Mouse (Mus musculus): Measurements from ENCODE around the gene Akt2. TPM values are rescaled to one million over a fixed set of nuclear protein-coding genes. Genes with fewer than 3 reads are reported as not detected.
A peak's percentile ranks its signal among the peaks of the same experiment; 100 is the strongest.

The Akt2 gene
- total RNA-seq, 4 experiments from 2014 or later, result 169 to 227 (median 202) TPM

DNA sequence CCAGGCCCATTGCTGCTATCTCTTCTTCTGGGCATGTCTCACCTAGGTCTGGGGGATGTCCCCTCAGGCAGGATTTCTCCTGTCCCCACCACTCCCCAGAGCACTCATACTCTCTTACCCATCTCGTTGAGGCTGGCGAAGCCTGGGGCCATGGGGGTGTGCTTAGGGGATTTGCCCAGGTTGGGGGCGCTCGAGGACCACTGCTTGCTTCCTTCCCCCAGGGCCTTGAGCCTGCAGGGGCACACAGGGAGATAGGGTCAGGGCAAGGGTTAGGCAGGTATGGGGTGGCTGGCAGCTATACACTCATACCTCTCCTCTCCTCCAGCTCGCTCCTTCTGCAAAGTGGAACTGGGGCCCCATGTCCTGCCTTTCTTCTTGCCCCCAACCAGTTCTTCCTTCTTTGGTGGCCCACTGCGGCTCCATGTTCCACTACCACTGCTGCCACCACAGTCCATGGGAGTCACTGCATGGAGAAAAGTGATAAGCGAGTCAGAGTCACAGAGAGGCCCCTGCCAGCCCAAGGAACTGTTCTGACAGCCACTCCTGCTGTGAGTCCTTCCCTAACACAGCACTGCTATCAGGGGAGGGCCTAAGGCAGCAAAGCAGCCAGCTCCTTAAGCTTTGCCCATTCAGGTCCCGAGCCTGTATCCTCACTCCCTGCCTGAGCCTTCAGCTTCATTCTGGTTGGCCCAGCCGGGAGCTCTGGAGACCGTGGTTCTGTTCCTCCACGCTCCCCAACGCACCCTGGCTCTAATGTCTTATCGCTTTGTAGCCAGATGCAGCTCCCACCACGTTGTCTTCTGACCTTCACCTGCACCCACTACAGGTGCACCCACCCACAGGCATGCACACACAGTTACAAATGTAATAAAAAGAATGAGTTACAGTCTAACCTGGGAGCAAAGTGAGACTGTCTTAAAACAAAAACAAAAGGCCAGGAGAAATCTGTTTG, 67.6 kb downstream of the Akt2 start:
- DNase-seq (ENCODE audit: low spot score), result no peak

DNA sequence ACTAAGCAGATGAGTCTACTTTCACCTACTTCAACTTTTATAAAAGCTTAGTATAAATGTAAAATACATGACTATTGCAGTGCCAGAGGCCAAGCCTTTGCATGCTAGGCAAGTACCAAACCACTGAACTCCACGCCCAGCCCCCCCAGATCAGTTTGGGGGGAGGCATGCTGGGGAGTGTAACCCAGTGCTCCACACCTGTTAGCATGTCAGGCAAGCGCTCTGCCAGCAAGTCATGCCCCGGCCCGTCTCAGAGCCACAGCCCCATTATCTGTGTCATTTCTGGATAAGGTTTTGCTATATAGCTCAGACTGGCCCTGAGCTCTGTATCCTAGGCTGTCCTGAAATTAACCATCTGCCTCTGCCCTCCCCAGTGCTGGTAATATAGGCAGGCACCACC, 70.7 kb downstream of the Akt2 start:
- no peak for DNase-seq (ENCODE audit: low spot score)

DNA sequence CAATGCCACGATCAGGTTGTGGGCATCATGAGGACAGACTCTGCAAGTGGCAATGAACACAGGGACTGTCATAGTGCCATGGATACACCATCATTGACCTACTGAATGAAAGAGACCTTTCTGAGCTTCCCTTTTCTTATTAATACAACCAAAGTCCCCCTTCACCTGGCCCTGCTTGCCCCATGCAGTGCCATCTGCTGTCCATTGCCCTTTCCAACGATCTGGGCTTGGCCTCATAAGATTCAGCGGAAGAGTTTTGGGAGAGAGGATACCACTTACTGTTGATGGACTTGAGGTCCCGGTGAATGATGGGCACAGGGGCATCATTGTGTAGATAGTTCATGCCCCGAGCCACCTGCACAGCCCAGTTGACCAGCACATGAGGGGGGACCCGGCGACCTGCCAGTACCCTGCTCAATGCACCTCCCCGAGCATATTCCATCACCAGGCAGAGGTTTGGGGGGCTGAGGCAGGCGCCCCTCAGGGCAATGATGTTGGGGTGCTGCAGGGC, 81.8 kb downstream of the Akt2 start:
- DNase-seq (ENCODE audit: low spot score), result no peak

DNA sequence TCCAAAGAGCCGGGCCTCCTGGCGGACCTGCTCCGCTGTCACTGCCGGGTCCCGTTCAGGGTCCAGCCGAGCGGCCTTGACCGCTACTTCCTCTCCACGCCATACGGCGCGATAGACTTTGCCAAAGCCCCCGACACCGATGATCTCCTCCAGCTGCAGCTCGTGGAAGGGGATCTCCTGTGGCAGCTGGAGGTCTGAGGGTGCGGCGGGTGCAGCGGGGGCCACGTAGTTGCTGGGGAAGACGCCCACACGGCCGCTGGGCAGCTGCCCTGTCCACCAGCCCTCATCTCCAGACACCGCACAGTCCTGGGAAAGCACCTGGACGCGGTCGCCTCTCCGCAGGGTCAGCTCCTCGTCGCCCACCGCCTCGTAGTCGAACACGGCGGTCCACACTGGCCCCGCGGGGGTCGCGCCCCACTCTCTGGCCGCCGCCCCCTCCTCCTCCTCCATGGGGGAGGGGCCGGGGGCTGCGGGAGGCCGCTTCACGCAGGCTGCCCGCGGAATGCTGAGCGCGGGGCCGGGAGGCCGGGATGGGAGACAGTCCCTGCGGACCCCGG, 82.3 kb downstream of the Akt2 start:
- DNase-seq (ENCODE audit: low spot score), result no peak

DNA sequence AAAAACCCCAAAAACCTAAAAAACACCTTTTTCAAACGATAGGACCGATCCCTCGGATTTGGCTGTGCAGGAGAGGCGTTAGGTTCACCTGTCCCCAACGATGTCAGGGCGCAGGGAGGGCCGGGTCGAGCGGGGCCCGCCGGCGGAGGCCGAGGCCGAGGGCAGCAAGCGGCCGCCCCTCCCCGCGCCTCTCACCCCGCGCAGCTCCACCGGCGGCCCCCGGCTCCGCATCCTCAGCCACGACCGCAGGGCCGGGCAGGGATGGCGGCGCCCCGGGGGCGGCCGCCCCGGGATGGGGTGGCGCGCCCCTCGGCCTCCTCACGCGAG, 82.8 kb downstream of the Akt2 start:
- DNase-seq (ENCODE audit: low spot score), result no peak

DNA sequence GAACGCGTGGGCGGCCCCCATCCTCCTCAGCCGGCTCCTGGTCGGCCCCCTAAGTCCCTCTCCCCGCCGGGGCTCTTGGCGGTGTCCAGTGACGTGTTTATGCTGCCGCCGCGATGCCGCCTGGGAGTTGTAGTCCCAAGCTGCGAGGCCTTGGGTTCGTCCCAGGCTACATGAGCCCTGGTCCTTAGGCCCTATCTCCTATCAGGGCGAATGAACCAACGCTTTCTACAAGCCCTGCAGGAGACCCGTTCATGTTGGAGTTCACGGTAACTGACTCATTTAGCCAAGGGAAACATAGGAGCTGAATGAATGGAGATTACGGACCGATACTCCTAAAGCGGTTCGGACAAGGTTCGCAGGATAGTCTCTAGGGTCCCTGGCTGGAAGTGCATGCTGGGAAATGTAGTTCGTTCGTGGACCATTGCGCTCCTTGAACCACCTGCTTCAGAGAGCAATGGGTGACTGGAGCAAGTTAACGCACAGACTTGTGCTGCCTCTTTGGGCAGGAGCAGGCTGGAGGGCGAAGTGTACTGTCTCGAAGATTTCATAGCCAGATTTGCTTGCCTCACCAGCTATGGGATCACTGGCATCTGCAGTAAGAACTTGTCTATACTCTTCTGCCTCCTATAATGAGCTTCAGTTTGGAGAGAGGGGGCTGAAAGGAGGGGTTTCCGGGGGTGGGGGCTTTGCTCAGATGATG, 83.3 kb downstream of the Akt2 start, which contains the start of gene Map3k10:
Gene Map3k10 (minus strand): TSS at position 77 of the 700 bp plus-strand sequence.
- DNase-seq (ENCODE audit: low spot score), result peak; percentile 93

DNA sequence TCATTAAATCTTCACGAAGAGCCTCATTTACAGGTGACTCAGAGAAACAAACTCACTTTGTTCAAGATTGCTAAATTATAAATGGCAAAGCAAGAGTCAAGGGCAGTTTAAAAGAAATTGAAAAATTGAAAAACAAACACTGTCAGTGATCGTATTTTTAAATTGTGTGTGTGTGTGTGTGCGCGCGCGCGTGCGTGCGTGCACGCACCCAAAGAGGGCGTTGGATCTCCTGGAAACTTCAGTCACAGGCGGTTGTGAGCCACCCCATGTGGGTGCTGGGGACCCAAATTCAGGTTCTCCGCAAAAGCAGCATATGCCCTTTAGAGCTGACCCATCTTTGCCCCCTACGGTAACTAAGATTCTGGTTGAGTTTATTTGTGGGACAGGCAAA, 83.9 kb downstream of the Akt2 start:
- DNase-seq (ENCODE audit: low spot score), result no peak

DNA sequence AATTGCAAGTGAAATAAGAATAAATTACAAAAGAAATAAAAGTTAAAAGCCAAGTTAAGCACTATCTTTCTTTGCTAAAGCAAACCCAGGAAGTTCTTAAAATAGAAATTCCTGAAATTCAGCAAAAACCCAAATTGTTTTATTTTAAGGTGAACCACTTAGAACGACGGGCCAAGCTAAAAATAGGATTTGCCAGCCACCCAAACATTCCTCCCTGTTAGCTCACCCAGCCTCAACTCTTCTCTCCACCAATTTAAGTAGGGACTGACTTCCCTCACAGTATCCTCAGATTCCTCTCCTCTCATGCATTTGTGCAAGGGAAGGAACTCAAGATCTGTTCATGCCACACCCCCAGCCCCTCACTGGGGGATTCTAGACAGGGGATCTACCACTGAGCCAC, 91.9 kb downstream of the Akt2 start:
- DNase-seq (ENCODE audit: low spot score), result no peak

DNA sequence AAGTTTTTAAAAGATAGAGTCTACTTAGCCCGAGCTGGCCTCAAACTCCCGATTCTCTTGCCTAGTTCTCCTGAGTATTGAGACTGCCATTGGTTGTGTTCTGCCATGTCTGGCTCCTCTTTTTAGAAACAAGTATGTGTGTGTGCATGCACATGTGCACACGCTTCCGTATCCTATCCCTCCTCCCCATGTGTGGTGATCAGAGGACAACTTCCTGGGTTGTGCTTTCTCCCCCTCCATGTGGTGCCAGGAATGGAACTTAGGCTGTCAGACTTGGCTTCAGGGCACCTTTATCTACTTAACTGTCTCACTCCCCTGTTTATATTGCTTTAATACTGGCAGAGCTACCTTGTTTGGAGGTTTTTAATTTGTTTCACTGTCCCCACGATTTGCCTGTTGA, 93.9 kb downstream of the Akt2 start:
- DNase-seq (ENCODE audit: low spot score), result no peak

DNA sequence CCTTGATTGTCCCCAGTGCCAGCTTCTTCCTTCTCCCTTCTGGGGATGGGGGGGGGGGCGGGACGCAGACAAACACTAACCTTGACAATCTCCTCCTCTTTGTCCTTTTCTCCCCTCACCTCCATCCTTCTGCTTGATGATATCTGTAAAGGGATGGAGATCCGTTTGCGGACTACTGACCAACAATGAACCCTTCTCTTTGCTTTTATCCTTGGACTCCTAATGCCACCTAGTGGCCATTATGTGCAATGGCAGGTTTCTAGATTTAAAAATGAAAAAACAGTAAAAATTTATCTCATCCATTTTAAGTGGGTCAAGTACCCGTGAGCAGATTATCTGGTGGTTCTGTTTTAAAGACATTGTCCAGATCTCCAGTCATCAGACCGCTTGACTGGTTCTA, 94.3 kb downstream of the Akt2 start:
- no peak for DNase-seq (ENCODE audit: low spot score)

DNA sequence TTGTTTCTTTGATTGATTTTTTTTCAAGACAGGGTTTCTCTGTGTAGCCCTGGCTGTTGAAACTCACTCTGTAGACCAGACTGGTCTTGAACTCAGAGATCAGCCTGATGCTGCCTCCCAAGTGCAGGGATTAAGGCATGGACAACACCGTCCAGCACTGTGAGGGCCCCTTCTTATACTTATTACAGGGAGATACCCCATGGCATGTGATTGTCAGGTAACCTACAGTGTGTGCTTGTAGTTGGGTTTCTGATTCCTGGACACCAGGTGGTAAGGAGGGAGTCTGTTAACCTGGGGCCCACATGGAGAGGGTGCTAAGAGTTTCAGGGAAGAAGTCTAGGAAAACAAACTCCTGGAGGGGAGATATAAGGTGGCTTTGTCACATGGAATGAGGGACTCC, 95.7 kb downstream of the Akt2 start:
- no peak for DNase-seq (ENCODE audit: low spot score)

DNA sequence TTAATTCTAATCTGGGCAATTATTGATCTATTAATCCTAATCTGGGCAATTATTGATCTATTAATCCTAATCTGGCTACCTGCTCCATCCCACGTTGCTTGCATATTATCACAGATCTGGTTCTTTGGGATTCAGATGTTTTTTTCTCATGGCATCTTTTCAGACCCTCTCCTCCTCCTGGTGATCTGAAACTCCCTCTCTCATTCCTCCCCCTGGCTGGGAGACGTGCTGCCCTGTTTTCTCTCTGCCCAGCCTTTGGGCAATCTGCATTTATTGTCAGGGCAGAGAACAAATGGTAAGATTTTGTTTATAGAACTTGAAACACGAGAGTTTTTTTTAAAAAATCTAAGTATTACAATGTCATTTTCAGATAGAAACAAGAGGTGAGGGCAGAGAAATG, 96.5 kb downstream of the Akt2 start:
- no peak for DNase-seq (ENCODE audit: low spot score)

DNA sequence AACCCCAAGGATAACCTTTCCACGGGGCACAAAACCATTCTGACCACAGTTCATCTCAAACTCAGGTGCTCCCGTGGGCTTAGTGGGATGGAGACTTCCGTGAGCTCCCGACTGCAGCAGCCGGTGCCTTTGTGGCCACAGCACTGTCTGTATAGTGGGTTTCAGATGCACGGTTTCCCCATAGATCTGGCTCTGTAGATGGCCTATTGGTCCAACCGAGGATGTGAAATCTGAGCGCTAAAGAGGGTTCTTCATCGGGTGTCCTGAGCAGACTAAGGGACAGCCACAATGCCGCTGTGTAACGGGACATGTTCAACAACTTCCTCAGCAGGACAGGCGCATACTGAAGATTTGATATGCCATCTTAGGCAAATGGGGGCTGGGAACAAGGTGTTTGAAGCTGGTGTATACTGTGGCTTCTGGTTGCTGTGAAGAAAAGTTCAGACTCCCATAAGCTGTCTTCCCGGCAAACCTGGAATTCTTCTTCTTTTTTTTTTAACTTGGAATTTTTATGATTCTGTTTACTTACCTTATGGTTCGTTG, 97.0 kb downstream of the Akt2 start:
- DNase-seq (ENCODE audit: low spot score), result no peak

DNA sequence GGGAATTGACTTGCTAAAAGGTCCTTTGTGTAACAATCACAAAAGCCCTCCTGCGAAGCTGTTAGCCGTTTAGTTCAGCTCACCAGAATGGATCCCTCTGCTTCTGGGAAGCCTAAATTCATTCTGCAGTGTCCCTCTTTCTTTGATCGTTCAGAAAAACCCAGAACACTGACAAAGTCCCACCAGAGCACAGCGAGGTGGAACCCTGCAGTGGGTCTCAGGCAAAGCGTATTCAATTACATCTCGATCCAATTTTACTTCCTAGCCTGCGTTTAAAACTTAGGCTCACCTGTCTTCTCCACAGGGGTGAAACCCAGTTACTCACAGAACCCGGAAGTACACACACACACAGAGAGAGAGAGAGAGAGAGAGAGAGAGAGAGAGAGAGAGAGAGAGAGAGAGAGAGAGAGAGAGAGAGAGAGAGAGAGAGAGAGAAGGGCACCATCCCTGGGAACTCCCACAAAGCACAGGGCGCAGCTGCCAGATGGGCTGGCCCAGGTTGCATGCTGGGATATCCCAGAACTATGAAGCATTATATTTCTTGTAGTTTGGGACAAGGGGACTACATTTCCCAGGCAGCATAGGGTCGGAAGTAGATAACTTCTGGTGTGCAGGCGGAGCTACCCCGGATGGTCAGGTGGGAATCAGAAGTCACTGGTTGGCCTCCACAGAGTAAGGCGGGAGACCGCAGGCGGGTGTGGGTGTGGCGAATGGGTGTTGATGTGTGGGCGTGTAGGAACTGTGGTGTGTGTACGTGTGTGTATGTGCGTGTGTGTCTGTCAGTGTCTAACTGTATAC, 97.7 kb downstream of the Akt2 start, which contains the start of gene Zfp607b:
Gene Zfp607b (plus strand): TSS at position 526 of the 798 bp plus-strand sequence.
- DNase-seq (ENCODE audit: low spot score), result peak; percentile 97

Other genes starting within 250 kb of the Akt2 start
- gene Shkbp1, start 235.5 kb upstream of the Akt2 start, total RNA-seq (2022), result 1 to 10 TPM; 4.8 to 8.0 (median 6.0) TPM
- not detected for gene Gm20479, start 234.1 kb upstream of the Akt2 start, total RNA-seq (2022)
- gene Sptbn4, start 143.9 kb upstream of the Akt2 start, total RNA-seq (2022), result under 1 TPM; 0.22 to 0.49 (median 0.30) TPM
- gene Blvrb, start 143.6 kb upstream of the Akt2 start, total RNA-seq (2022), result 10 to 100 TPM; 27.7 to 29.2 (median 29.0) TPM
- 1 to 10 TPM; 4.8 to 5.7 (median 5.6) TPM for gene Sertad3, start 117.8 kb upstream of the Akt2 start, total RNA-seq (2022)
- gene Sertad1, start 104.6 kb upstream of the Akt2 start, total RNA-seq (2022), result 10 to 100 TPM in 3 of 4 experiments, 1 to 10 TPM in 1; 8.4 to 11.5 (median 10.2) TPM
- 1 to 10 TPM in 1 of 4 experiments, under 1 TPM in 3; 0.75 to 1.0 (median 0.80) TPM for gene Prx, start 92.2 kb upstream of the Akt2 start, total RNA-seq (2022)
- gene Hipk4, start 68.3 kb upstream of the Akt2 start, total RNA-seq (2022), result under 1 TPM in 3 of 4 experiments, not detected in 1; 0.14 to 0.16 (median 0.14) TPM
- gene Pld3, start 38.3 kb upstream of the Akt2 start, total RNA-seq (2022), result 10 to 100 TPM; 26.8 to 33.5 (median 30.5) TPM
- gene 2310022A10Rik, start 38.3 kb upstream of the Akt2 start, total RNA-seq (2022), result 10 to 100 TPM; 67.6 to 72.3 (median 70.8) TPM
- gene Ttc9b, start 62.4 kb downstream of the Akt2 start, total RNA-seq (2022), result not detected
- 10 to 100 TPM; 18.4 to 21.5 (median 20.8) TPM for gene Map3k10, start 83.0 kb downstream of the Akt2 start, total RNA-seq (2022)
- gene Zfp607b, start 97.8 kb downstream of the Akt2 start, total RNA-seq (2022), result 1 to 10 TPM in 1 of 4 experiments, under 1 TPM in 3; 0.56 to 1.9 (median 0.71) TPM
- gene Zfp60, start 139.8 kb downstream of the Akt2 start, total RNA-seq (2022), result 1 to 10 TPM; 8.0 to 9.5 (median 8.8) TPM
- 1 to 10 TPM; 4.0 to 4.9 (median 4.7) TPM for gene Zfp626, start 215.6 kb downstream of the Akt2 start, total RNA-seq (2022)
- 1 to 10 TPM; 1.9 to 2.5 (median 2.2) TPM for gene Zfp59, start 247.1 kb downstream of the Akt2 start, total RNA-seq (2022)